Mouse (Mus musculus) neural tube, embryonic 11.5 days (tissue): ENCODE results near the gene Ccdc78. TPM values are rescaled to one million over a fixed set of nuclear protein-coding genes. Genes with fewer than 3 reads are reported as not detected.
"Not testable (repeated sequence)": the region's sequence is repeated elsewhere in the genome, so short reads cannot be mapped to it uniquely, and the experiment has no call there.

ENCODE experiments used
- ATAC-seq: fragments of 200-750 bp; cut with Nextera tagmentation; 2 replicates; pipeline ENCODE4 v1.8.0; 2017; ENCODE audit warnings: moderate number of reproducible peaks, mild to moderate bottlenecking, moderate TSS enrichment, moderate library complexity; ENCODE audit not compliant: insufficient read depth, low FRiP score, low TSS enrichment
- DNase-seq: peaks from one replicate; pipeline ENCODE4 v3.0.0-alpha.2; 2015; ENCODE audit warnings: low spot score
- H3K27ac ChIP-seq: fragments of 300-500 bp; sonication (generic); 2 replicates; pipeline ENCODE4 v1.5.1; 2014; ENCODE audit warnings: low read depth, mild to moderate bottlenecking, low read length
- H3K27me3 ChIP-seq: fragments of 300-500 bp; sonication (generic); 2 replicates; pipeline ENCODE4 v1.6.1; 2014; ENCODE audit warnings: mild to moderate bottlenecking, low read length, mixed read lengths; ENCODE audit not compliant: control insufficient read depth, insufficient read depth
- H3K36me3 ChIP-seq: fragments of 300-500 bp; sonication (generic); 2 replicates; pipeline ENCODE4 v1.6.1; 2014; ENCODE audit warnings: mild to moderate bottlenecking, low read length, moderate library complexity, mixed read lengths; ENCODE audit not compliant: control insufficient read depth, insufficient read depth
- H3K4me1 ChIP-seq: fragments of 300-500 bp; sonication (generic); 2 replicates; pipeline ENCODE4 v1.6.1; 2014; ENCODE audit warnings: low read length, mixed read lengths; ENCODE audit not compliant: control insufficient read depth, insufficient read depth
- H3K4me2 ChIP-seq: fragments of 300-500 bp; sonication (generic); 2 replicates; pipeline ENCODE4 v1.6.1; 2014; ENCODE audit warnings: low read depth, mild to moderate bottlenecking, moderate library complexity
- H3K4me3 ChIP-seq: fragments of 300-500 bp; sonication (generic); 2 replicates; pipeline ENCODE4 v1.5.1; 2014; ENCODE audit warnings: low read depth, low read length
- H3K9ac ChIP-seq: fragments of 300-500 bp; sonication (generic); 2 replicates; pipeline ENCODE4 v1.6.1; 2014; ENCODE audit warnings: mild to moderate bottlenecking, low read length
- H3K9me3 ChIP-seq: fragments of 300-500 bp; sonication (generic); 2 replicates; pipeline ENCODE4 v1.6.1; 2016; ENCODE audit warnings: low read length; ENCODE audit not compliant: control insufficient read depth
- WGBS: fragments of 180-500 bp; shearing (Covaris S2); extraction: QIAGEN DNeasy Blood & Tissue Kit; methylation state at CpG from one replicate; pipeline ENCODE4 v1.1.7; 2014; 5-methylcytosine and 5-hydroxymethylcytosine counted together
- polyA plus RNA-seq: library from polyadenylated mRNA; unstranded; fragments of >200 nt; fragmentation: Nextera tagmentation; extraction: Ambion mirVana; gene quantifications from 2 replicates; pipeline ENCODE4 v1.2.1, GENCODE M21; 2014

Ccdc78 gene
- polyA plus RNA-seq, 1 experiment from 2014 or later: 0.15 TPM

- Histone ChIP-seq H3K36me3 (no peaks in the 10 kb centered on the region), H3K4me1 (peaks cover 19% of the 10 kb centered on the region), H3K9ac (no peak overlapping the region), H3K9me3 (no peaks in the 10 kb centered on the region), H3K4me3 (no peak overlapping the region), H3K4me2 (no peak overlapping the region), H3K27ac (no peak overlapping the region), H3K27me3 (no peaks in the 10 kb centered on the region)
- WGBS: 8% methylated on average over 6 of the region's 6 CpGs
- ATAC-seq (no peak), DNase-seq (peak; percentile 74)
These were observed 14.6 kb downstream of the Ccdc78 start for GRCm38 (mm10) chr17:25801029-25801428.

GRCm38 (mm10) chr17:25802825-25803517, 16.6 kb downstream of the Ccdc78 start:
- Histone ChIP-seq H3K4me1 (peaks cover 11% of the 10 kb centered on the region), H3K9me3 (no peaks in the 10 kb centered on the region), H3K4me2 (peak overlapping the region; percentile 14), H3K4me3 (no peak overlapping the region), H3K27ac (peak overlapping the region; percentile 76), H3K27me3 (no peaks in the 10 kb centered on the region), H3K9ac (peak overlapping the region; percentile 3; the same call in 1 of the 2 replicates), H3K36me3 (no peaks in the 10 kb centered on the region)
- ATAC-seq (peak; percentile 89), DNase-seq (peak; percentile 90)
- 12% methylated on average over 10 of the region's 10 CpGs for WGBS

- Histone ChIP-seq H3K4me3 (no peak overlapping the region), H3K9ac (no peak overlapping the region), H3K27ac (no peak overlapping the region), H3K27me3 (no peaks in the 10 kb centered on the region), H3K9me3 (no peaks in the 10 kb centered on the region), H3K4me2 (no peak overlapping the region), H3K4me1 (peaks cover 22% of the 10 kb centered on the region), H3K36me3 (no peaks in the 10 kb centered on the region)
- WGBS: 73% methylated on average over 4 of the region's 4 CpGs
- ATAC-seq (no peak), DNase-seq (no peak)
These were observed 20.1 kb downstream of the Ccdc78 start for GRCm38 (mm10) chr17:25806507-25806906.

- H3K4me2 ChIP-seq, ATAC-seq, DNase-seq, H3K27me3 ChIP-seq, H3K27ac ChIP-seq, H3K4me3 ChIP-seq, H3K9me3 ChIP-seq, H3K9ac ChIP-seq, H3K36me3 ChIP-seq: not testable (repeated sequence)
- 31% methylated on average over 2 of the region's 2 CpGs for WGBS
- peaks cover 21% of the 10 kb centered on the region for H3K4me1 ChIP-seq
These were observed 21.1 kb downstream of the Ccdc78 start for GRCm38 (mm10) chr17:25807452-25807851.

GRCm38 (mm10) chr17:25808028-25808427, 21.6 kb downstream of the Ccdc78 start:
- peak overlapping the region; percentile 81 for H3K4me2 ChIP-seq
- ATAC-seq: no peak
- peak overlapping the region; percentile 88 for H3K9ac ChIP-seq
- H3K27ac ChIP-seq: peak overlapping the region; percentile 87
- 46% methylated on average over 5 of the region's 5 CpGs for WGBS
- no peak overlapping the region; the same call in 1 of the 2 replicates for H3K4me3 ChIP-seq
- no peaks in the 10 kb centered on the region for H3K9me3 ChIP-seq
- no peaks in the 10 kb centered on the region for H3K27me3 ChIP-seq
- no peaks in the 10 kb centered on the region for H3K36me3 ChIP-seq
- H3K4me1 ChIP-seq: peaks cover 17% of the 10 kb centered on the region
- no peak for DNase-seq

GRCm38 (mm10) chr17:25808789-25809605, 22.6 kb downstream of the Ccdc78 start, which contains the start of gene Fbxl16:
Fbxl16 (plus strand) TSS chr17:25809085.
- H3K36me3 ChIP-seq: no peaks in the 10 kb centered on the region
- no peaks in the 10 kb centered on the region for H3K27me3 ChIP-seq
- H3K4me3 ChIP-seq: peak within 1 kb of the TSS; percentile 52
- H3K4me1 ChIP-seq: peaks cover 11% of the 10 kb centered on the region
- under 1% methylated on average over 91 of the region's 100 CpGs for WGBS
- peak; percentile 91 for DNase-seq
- H3K9me3 ChIP-seq: no peaks in the 10 kb centered on the region
- H3K9ac ChIP-seq: peak within 1 kb of the TSS; percentile 88
- peak within 1 kb of the TSS; percentile 87 for H3K27ac ChIP-seq
- peak; percentile 79 for ATAC-seq
- peak within 1 kb of the TSS; percentile 81 for H3K4me2 ChIP-seq

GRCm38 (mm10) chr17:25809606-25810340, 23.4 kb downstream of the Ccdc78 start:
- WGBS: 2% methylated on average over 24 of the region's 25 CpGs
- H3K9me3 ChIP-seq: no peaks in the 10 kb centered on the region
- ATAC-seq: peak; percentile 68
- peak overlapping the region; percentile 87 for H3K27ac ChIP-seq
- peaks cover 11% of the 10 kb centered on the region for H3K4me1 ChIP-seq
- DNase-seq: peak; percentile 48
- H3K27me3 ChIP-seq: no peaks in the 10 kb centered on the region
- H3K4me3 ChIP-seq: peak overlapping the region; percentile 52
- H3K9ac ChIP-seq: peak overlapping the region; percentile 88
- no peaks in the 10 kb centered on the region for H3K36me3 ChIP-seq
- H3K4me2 ChIP-seq: peak overlapping the region; percentile 81

- no peak overlapping the region for H3K4me2 ChIP-seq
- H3K27me3 ChIP-seq: no peaks in the 10 kb centered on the region
- 75% methylated on average over 4 of the region's 4 CpGs for WGBS
These were observed 24.5 kb downstream of the Ccdc78 start for GRCm38 (mm10) chr17:25810890-25811289.

More at GRCm38 (mm10) chr17:25810890-25811289, 24.5 kb downstream of the Ccdc78 start:
- H3K27ac ChIP-seq: no peak overlapping the region
- peaks cover 11% of the 10 kb centered on the region for H3K4me1 ChIP-seq
- H3K36me3 ChIP-seq: no peaks in the 10 kb centered on the region
- ATAC-seq: no peak
- no peak overlapping the region for H3K9ac ChIP-seq
- no peak overlapping the region for H3K4me3 ChIP-seq
- no peaks in the 10 kb centered on the region for H3K9me3 ChIP-seq
- DNase-seq: no peak
